Mouse (Mus musculus) layer of hippocampus, postnatal 25 days (tissue): Measurements from ENCODE around the gene Gm14435. TPM values are rescaled to one million over a fixed set of nuclear protein-coding genes. Genes with fewer than 3 reads are reported as not detected.
"Not testable (repeated sequence)": the region's sequence is repeated elsewhere in the genome, so short reads cannot be mapped to it uniquely, and the experiment has no call there.

Experiments used
- DNase-seq, 2 experiments: peaks; one replicate each; pipeline ENCODE4 v3.0.0; 2022; ENCODE audit warnings: mixed read lengths in 2 of 2, low spot score in 1 of 2; ENCODE audit errors: extremely low spot score in 1 of 2
- total RNA-seq, 2 experiments: library from RNA; stranded (reverse); gene quantifications; 2 replicates each; pipeline ENCODE4 v1.2.3; 2021

Gm14435 gene
- 10 to 100 TPM; 12.4 to 18.1 TPM for total RNA-seq

- not testable (repeated sequence) for DNase-seq
Observed at GRCm38 (mm10) chr2:176423294-176423693, at the start of gene Gm14435. Gm14435 (plus strand) TSS chr2:176423594.

Other genes starting within 250 kb of the Gm14435 start
- 1 to 10 TPM; 3.0 to 4.4 TPM for gene 2210418O10Rik, start 197.0 kb upstream of the Gm14435 start, total RNA-seq
- gene Gm11009, start 104.1 kb upstream of the Gm14435 start, total RNA-seq, result not detected
- not detected for gene Gm14434, start 63.2 kb downstream of the Gm14435 start, total RNA-seq
- gene Zfp967, start 97.5 kb downstream of the Gm14435 start, total RNA-seq, result not detected
- gene Gm14308, start 212.8 kb downstream of the Gm14435 start, total RNA-seq, result 10 to 100 TPM; 13.2 to 18.0 TPM
- 10 to 100 TPM; 11.9 to 12.6 TPM for gene Zfp973, start 246.9 kb downstream of the Gm14435 start, total RNA-seq